ENCODE assay signal across 20 mouse cellular contexts in the genomic region with DNA sequence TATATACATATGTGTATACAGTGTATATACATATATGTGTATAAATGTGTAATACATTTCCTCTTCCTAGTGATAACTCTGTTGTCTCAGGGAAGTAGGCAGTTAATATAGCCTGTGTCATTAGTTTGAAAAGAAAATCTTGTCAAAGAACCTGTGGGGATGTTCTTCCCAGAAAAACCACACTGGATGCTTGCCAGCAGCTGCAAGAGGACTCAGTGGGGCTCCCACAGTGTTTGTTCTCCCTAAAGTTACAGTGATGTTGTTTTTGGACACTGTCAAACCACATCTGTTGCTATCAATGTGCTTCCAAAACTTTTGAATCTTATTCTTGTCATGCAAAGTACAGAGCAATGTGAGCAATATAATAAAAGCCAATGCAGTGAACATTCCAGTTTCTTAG.
DNase-seq lines count a peak whose midpoint lies in the region; TF ChIP-seq lines count a peak whose summit lies in the region.
"Had no signal": no experiment of that assay in that cellular context is flagged by ENCODE, and none has a peak within 500 bp of the region (broad histone marks: within the 10 kb centered on the region; RNA-seq: fewer than 3 reads in every experiment).

No protein-coding gene starts in this region.

- no peak overlapping the region for H3K27ac ChIP-seq in layer of hippocampus, adult 2 months
- H3K27ac ChIP-seq: embryonic facial prominence, embryonic 13.5 days; forebrain, embryonic 15.5 days; heart, embryonic 13.5 days; limb, embryonic 13.5 days; liver, embryonic 13.5 days; neural tube, embryonic 13.5 days had no signal

- H3K4me3 ChIP-seq in layer of hippocampus, adult 2 months = no peak overlapping the region
- H3K4me3 ChIP-seq: embryonic facial prominence, embryonic 13.5 days; forebrain, embryonic 15.5 days; heart, embryonic 13.5 days; limb, embryonic 13.5 days; liver, embryonic 13.5 days; neural tube, embryonic 13.5 days had no signal

- no peak for TF ChIP-seq CTCF in layer of hippocampus, adult 2 months (conservative IDR thresholded peaks at IDR 0.05)

- peak; percentile 52 for DNase-seq in gastrocnemius, postnatal 14 days
- DNase-seq in gastrocnemius, adult 18-20 months (ENCODE audit: low spot score) = no peak
- peak; percentile 4 to 8 for DNase-seq in kidney, postnatal 4 days
- DNase-seq in kidney, postnatal 25 days = no peak
- peak; percentile 45 for DNase-seq in R1 (ENCODE audit: low read depth, low spot score)
- DNase-seq in heart, postnatal 10 days = peak; percentile 33 to 36
- no peak for DNase-seq in layer of hippocampus, adult 2 months (ENCODE audit: low spot score in 2 of 2)
- DNase-seq in yolk sac, embryonic 10.5 days (ENCODE audit: low spot score) = no peak
- DNase-seq: adrenal gland, adult 8-10 months; B cell, adult 2 months; cerebellum, adult 9-11 months; kidney, adult 9 months; liver, embryonic 13.5 days; lung, embryonic 14.5 days; lung, postnatal 36 days had no signal

- intact Hi-C loops in gastrocnemius, postnatal 14 days (cut with DNase I; ENCODE audit: low total_unique reads) = no loop called here
- intact Hi-C loops in heart, postnatal 10 days (cut with DNase I) = no loop called here

Comparison
In these comparisons a context has a peak if more than half of its experiments do, and no peak if none do; other contexts are left out.
1. DNase-seq: peak in gastrocnemius, postnatal 14 days (single experiment), kidney, postnatal 4 days (2 of 2), R1 (single experiment) and heart, postnatal 10 days (2 of 2); none in gastrocnemius, adult 18-20 months (single experiment), kidney, postnatal 25 days (0 of 2), layer of hippocampus, adult 2 months (0 of 2) and yolk sac, embryonic 10.5 days (single experiment).